Mouse (Mus musculus): ENCODE results near the gene Kdm6b. TPM values are rescaled to one million over a fixed set of nuclear protein-coding genes. Genes with fewer than 3 reads are reported as not detected.

The Kdm6b gene
- polyA plus RNA-seq, 1 experiment = 23.3 TPM

- Histone ChIP-seq H3K36me3 (ENCODE audit: control insufficient read depth, insufficient read depth, low read length, poor library complexity, severe bottlenecking) (no peaks in the 10 kb centered on the region), H3K9ac (ENCODE audit: low read depth, poor library complexity, severe bottlenecking) (peak overlapping the region; percentile 79), H3K4me3 (ENCODE audit: low read depth, low read length) (peak overlapping the region; percentile 71), H3K27me3 (ENCODE audit: control insufficient read depth, insufficient read depth, low read length, poor library complexity, severe bottlenecking) (no peaks in the 10 kb centered on the region), H3K27ac (ENCODE audit: insufficient read depth, low read length) (peak overlapping the region; percentile 81), H3K9me3 (replicated peaks; ENCODE audit: control insufficient read depth, insufficient read depth, low read length, poor library complexity, severe bottlenecking) (no peaks in the 10 kb centered on the region), H3K4me1 (ENCODE audit: control insufficient read depth, insufficient read depth, low read length) (peaks cover 15% of the 10 kb centered on the region)
- TF ChIP-seq EP300 (IDR thresholded peaks at IDR 0.05; ENCODE audit: insufficient read depth, low read depth, low read length) (peak; percentile 97), POLR2A (IDR thresholded peaks at IDR 0.05; ENCODE audit: insufficient read depth, low read length) (no peak)
Measured at GRCm38 (mm10) chr11:69417449-69418384, 4.2 kb upstream of the Kdm6b start.

- TF ChIP-seq EP300 (IDR thresholded peaks at IDR 0.05; ENCODE audit: insufficient read depth, low read depth, low read length) = no peak
- TF ChIP-seq CTCF (IDR thresholded peaks at IDR 0.05; ENCODE audit: low read depth, low read length) = no peak
- TF ChIP-seq POLR2A (IDR thresholded peaks at IDR 0.05; ENCODE audit: insufficient read depth, low read length) = no peak
- peaks cover 15% of the 10 kb centered on the region for H3K4me1 ChIP-seq (ENCODE audit: control insufficient read depth, insufficient read depth, low read length)
Measured at GRCm38 (mm10) chr11:69416921-69417448, 3.5 kb upstream of the Kdm6b start.

GRCm38 (mm10) chr11:69416509-69416908 lies 3.0 kb upstream of the Kdm6b start:
- no peak overlapping the region for H3K4me3 ChIP-seq (ENCODE audit: low read depth, low read length)
- H3K36me3 ChIP-seq (ENCODE audit: control insufficient read depth, insufficient read depth, low read length, poor library complexity, severe bottlenecking) = no peaks in the 10 kb centered on the region
- TF ChIP-seq CTCF (IDR thresholded peaks at IDR 0.05; ENCODE audit: low read depth, low read length) = no peak
- TF ChIP-seq EP300 (IDR thresholded peaks at IDR 0.05; ENCODE audit: insufficient read depth, low read depth, low read length) = no peak
- H3K9me3 ChIP-seq (replicated peaks; ENCODE audit: control insufficient read depth, insufficient read depth, low read length, poor library complexity, severe bottlenecking) = no peaks in the 10 kb centered on the region
- no peak overlapping the region for H3K27ac ChIP-seq (ENCODE audit: insufficient read depth, low read length)
- H3K27me3 ChIP-seq (ENCODE audit: control insufficient read depth, insufficient read depth, low read length, poor library complexity, severe bottlenecking) = no peaks in the 10 kb centered on the region
- H3K4me1 ChIP-seq (ENCODE audit: control insufficient read depth, insufficient read depth, low read length) = peaks cover 15% of the 10 kb centered on the region
- H3K9ac ChIP-seq (ENCODE audit: low read depth, poor library complexity, severe bottlenecking) = peak overlapping the region; percentile 80

More at GRCm38 (mm10) chr11:69416921-69417448, 3.5 kb upstream of the Kdm6b start:
- peak overlapping the region; percentile 12; the same call in 1 of the 2 replicates for H3K9ac ChIP-seq (ENCODE audit: low read depth, poor library complexity, severe bottlenecking)
- no peaks in the 10 kb centered on the region for H3K9me3 ChIP-seq (replicated peaks; ENCODE audit: control insufficient read depth, insufficient read depth, low read length, poor library complexity, severe bottlenecking)
- H3K4me3 ChIP-seq (ENCODE audit: low read depth, low read length) = peak overlapping the region; percentile 71
- peak overlapping the region; percentile 80 for H3K27ac ChIP-seq (ENCODE audit: insufficient read depth, low read length)
- no peaks in the 10 kb centered on the region for H3K27me3 ChIP-seq (ENCODE audit: control insufficient read depth, insufficient read depth, low read length, poor library complexity, severe bottlenecking)
- H3K36me3 ChIP-seq (ENCODE audit: control insufficient read depth, insufficient read depth, low read length, poor library complexity, severe bottlenecking) = no peaks in the 10 kb centered on the region

GRCm38 (mm10) chr11:69415668-69416451 lies 2.4 kb upstream of the Kdm6b start:
- Histone ChIP-seq H3K4me3 (ENCODE audit: low read depth, low read length) (peak overlapping the region; percentile 80), H3K27me3 (ENCODE audit: control insufficient read depth, insufficient read depth, low read length, poor library complexity, severe bottlenecking) (no peaks in the 10 kb centered on the region), H3K9ac (ENCODE audit: low read depth, poor library complexity, severe bottlenecking) (peak overlapping the region; percentile 80), H3K4me1 (ENCODE audit: control insufficient read depth, insufficient read depth, low read length) (peaks cover 13% of the 10 kb centered on the region), H3K27ac (ENCODE audit: insufficient read depth, low read length) (no peak overlapping the region; the same call in 1 of the 2 replicates), H3K36me3 (ENCODE audit: control insufficient read depth, insufficient read depth, low read length, poor library complexity, severe bottlenecking) (no peaks in the 10 kb centered on the region), H3K9me3 (replicated peaks; ENCODE audit: control insufficient read depth, insufficient read depth, low read length, poor library complexity, severe bottlenecking) (no peaks in the 10 kb centered on the region)
- TF ChIP-seq EP300 (IDR thresholded peaks at IDR 0.05; ENCODE audit: insufficient read depth, low read depth, low read length) = 0 out of 2 replicates have a peak, but pooled peaks have one; percentile 62
- no peak for TF ChIP-seq CTCF (IDR thresholded peaks at IDR 0.05; ENCODE audit: low read depth, low read length)

- Histone ChIP-seq H3K36me3 (ENCODE audit: control insufficient read depth, insufficient read depth, low read length, poor library complexity, severe bottlenecking) (no peaks in the 10 kb centered on the region), H3K9ac (ENCODE audit: low read depth, poor library complexity, severe bottlenecking) (peak overlapping the region; percentile 80), H3K9me3 (replicated peaks; ENCODE audit: control insufficient read depth, insufficient read depth, low read length, poor library complexity, severe bottlenecking) (no peaks in the 10 kb centered on the region), H3K4me1 (ENCODE audit: control insufficient read depth, insufficient read depth, low read length) (peaks cover 13% of the 10 kb centered on the region), H3K27ac (ENCODE audit: insufficient read depth, low read length) (no peak overlapping the region), H3K27me3 (ENCODE audit: control insufficient read depth, insufficient read depth, low read length, poor library complexity, severe bottlenecking) (no peaks in the 10 kb centered on the region), H3K4me3 (ENCODE audit: low read depth, low read length) (peak overlapping the region; percentile 80)
- no peak for TF ChIP-seq POLR2A (IDR thresholded peaks at IDR 0.05; ENCODE audit: insufficient read depth, low read length)
- no peak for TF ChIP-seq CTCF (IDR thresholded peaks at IDR 0.05; ENCODE audit: low read depth, low read length)
Measured at GRCm38 (mm10) chr11:69415327-69415667, 1.8 kb upstream of the Kdm6b start.

Data from ES-Bruce4 (cell line).